Mouse (Mus musculus) CH12.LX (cell line): Measurements from ENCODE around the gene Fbxo6. TPM values are rescaled to one million over a fixed set of nuclear protein-coding genes. Genes with fewer than 3 reads are reported as not detected.

Source experiments
- DNase-seq: peaks from one replicate; pipeline ENCODE4 v3.0.0-alpha.2; 2013; ENCODE audit errors: extremely low read depth
- H3K27ac ChIP-seq: 2 replicates; pipeline ENCODE4 v1.5.1; 2012; ENCODE audit warnings: low read depth, mild to moderate bottlenecking, control low read depth, moderate library complexity; ENCODE audit not compliant: insufficient read depth
- H3K27me3 ChIP-seq: replicated peaks from 2 replicates; pipeline ENCODE3; 2012; ENCODE audit warnings: inconsistent platforms
- H3K36me3 ChIP-seq, 2 experiments: replicated peaks in 1 of 2; 2 replicates each; pipeline versions ENCODE3 to v1.6.1; 2012; ENCODE audit warnings: inconsistent platforms in 1 of 2, low read length in 1 of 2, mild to moderate bottlenecking in 1 of 2, mixed read lengths in 1 of 2, moderate library complexity in 1 of 2; ENCODE audit not compliant: control insufficient read depth in 1 of 2, insufficient read depth in 1 of 2
- H3K4me1 ChIP-seq, 2 experiments: 2 replicates each; pipeline ENCODE4 v1.6.1; 2012; ENCODE audit warnings: inconsistent platforms in 1 of 2, moderate library complexity in 1 of 2; ENCODE audit not compliant: insufficient read depth in 2 of 2, control insufficient read depth in 1 of 2
- H3K4me2 ChIP-seq: 2 replicates; pipeline ENCODE4 v1.6.1; 2012; ENCODE audit warnings: low read depth, mild to moderate bottlenecking, control low read depth; ENCODE audit not compliant: poor library complexity, insufficient read depth, severe bottlenecking
- H3K4me3 ChIP-seq, 3 experiments: fragments of 150-350 bp in 1 of 3; sonication (generic) in 1 of 3; replicated peaks in 1 of 3; 2 replicates each; pipeline versions ENCODE3 to v1.5.1; 2011 to 2012; ENCODE audit warnings: low read depth in 2 of 3, low read length in 2 of 3, mild to moderate bottlenecking in 2 of 3, moderate library complexity in 2 of 3, control low read depth in 1 of 3, improper control_type of control experiment in 1 of 3, inconsistent platforms in 1 of 3, mixed read lengths in 1 of 3; ENCODE audit not compliant: poor library complexity in 1 of 3
- H3K79me2 ChIP-seq: replicated peaks from 2 replicates; pipeline ENCODE4 v1.6.1; 2012; ENCODE audit warnings: mild to moderate bottlenecking, moderate library complexity; ENCODE audit not compliant: control insufficient read depth, poor library complexity, insufficient read depth, severe bottlenecking; ENCODE audit errors: extremely low read depth
- H3K9ac ChIP-seq: 2 replicates; pipeline ENCODE4 v1.6.1; 2012; ENCODE audit warnings: low read depth, mild to moderate bottlenecking, control low read depth, moderate library complexity; ENCODE audit not compliant: insufficient read depth
- H3K9me3 ChIP-seq: replicated peaks from 2 replicates; pipeline ENCODE3; 2012; ENCODE audit warnings: low read length, inconsistent platforms, mixed read lengths
- CHD1 ChIP-seq: IDR thresholded peaks from 2 replicates; pipeline ENCODE4 v1.6.1; 2012; ENCODE audit warnings: low read depth, low read length, improper control_type of control experiment, inconsistent platforms
- CHD2 ChIP-seq: IDR thresholded peaks from 2 replicates; pipeline ENCODE4 v1.6.1; 2011; ENCODE audit warnings: low read length, improper control_type of control experiment
- CTCF ChIP-seq, 2 experiments: IDR thresholded peaks in 1 of 2; conservative IDR thresholded peaks in 1 of 2; 2 replicates each; pipeline ENCODE4 v1.5.1; 2011 to 2012; ENCODE audit warnings: low read depth in 2 of 2, low read length in 2 of 2, improper control_type of control experiment in 1 of 2, inconsistent platforms in 1 of 2, mild to moderate bottlenecking in 1 of 2, moderate library complexity in 1 of 2
- E2F4 ChIP-seq: IDR thresholded peaks from 2 replicates; pipeline ENCODE4 v1.6.1; 2011; ENCODE audit warnings: low read depth, low read length, improper control_type of control experiment; ENCODE audit not compliant: insufficient replicate concordance
- ELF1 ChIP-seq: IDR thresholded peaks from 2 replicates; pipeline ENCODE4 v1.6.1; 2014; ENCODE audit warnings: low read depth, mild to moderate bottlenecking, inconsistent platforms, low read length, improper control_type of control experiment
- HCFC1 ChIP-seq: IDR thresholded peaks from 2 replicates; pipeline ENCODE4 v1.6.1; 2012; ENCODE audit warnings: low read depth, mild to moderate bottlenecking, inconsistent platforms, low read length, improper control_type of control experiment
- IRF4 ChIP-seq: IDR thresholded peaks from 2 replicates; pipeline ENCODE4 v1.6.1; 2014; ENCODE audit warnings: low read depth, mild to moderate bottlenecking, inconsistent platforms, low read length, improper control_type of control experiment
- JUN ChIP-seq: IDR thresholded peaks from 2 replicates; pipeline ENCODE4 v1.6.1; 2011; ENCODE audit warnings: low read depth, mild to moderate bottlenecking, low read length, improper control_type of control experiment, moderate library complexity; ENCODE audit not compliant: insufficient read depth
- JUND ChIP-seq: conservative IDR thresholded peaks from 2 replicates; pipeline ENCODE4 v1.6.1; 2011; ENCODE audit warnings: low read depth, low read length, improper control_type of control experiment
- KAT2A ChIP-seq: IDR thresholded peaks from 2 replicates; pipeline ENCODE4 v1.6.1; 2012; ENCODE audit warnings: low read length, improper control_type of control experiment, inconsistent platforms; ENCODE audit not compliant: insufficient replicate concordance
- MAFK ChIP-seq: IDR thresholded peaks from 2 replicates; pipeline ENCODE4 v1.6.1; 2011; ENCODE audit warnings: low read length, improper control_type of control experiment; ENCODE audit not compliant: insufficient replicate concordance
- MAZ ChIP-seq: IDR thresholded peaks from 2 replicates; pipeline ENCODE4 v1.6.1; 2012; ENCODE audit warnings: low read depth, mild to moderate bottlenecking, inconsistent platforms, low read length, improper control_type of control experiment, moderate library complexity
- MYC ChIP-seq: IDR thresholded peaks from 2 replicates; pipeline ENCODE4 v1.6.1; 2011; ENCODE audit warnings: low read depth, mild to moderate bottlenecking, improper control_type of control experiment, low read length
- NRF1 ChIP-seq: IDR thresholded peaks from 2 replicates; pipeline ENCODE4 v1.6.1; 2014; ENCODE audit warnings: low read depth, mild to moderate bottlenecking, inconsistent platforms, low read length, improper control_type of control experiment, moderate library complexity
- POLR2A ChIP-seq: IDR thresholded peaks from 2 replicates; pipeline ENCODE4 v1.6.1; 2011; ENCODE audit warnings: low read depth, mild to moderate bottlenecking, improper control_type of control experiment, low read length
- POLR2AphosphoS2 ChIP-seq: IDR thresholded peaks from 2 replicates; pipeline ENCODE4 v1.6.1; 2011; ENCODE audit warnings: low read depth, low read length, improper control_type of control experiment
- RAD21 ChIP-seq: IDR thresholded peaks from 2 replicates; pipeline ENCODE4 v1.6.1; 2011; ENCODE audit warnings: low read depth, mild to moderate bottlenecking, low read length, improper control_type of control experiment, moderate library complexity
- SMC3 ChIP-seq: IDR thresholded peaks from 2 replicates; pipeline ENCODE4 v1.6.1; 2011; ENCODE audit warnings: low read depth, low read length, improper control_type of control experiment
- TBP ChIP-seq: conservative IDR thresholded peaks from 2 replicates; pipeline ENCODE4 v1.6.1; 2011; ENCODE audit warnings: low read depth, low read length, improper control_type of control experiment
- TCF12 ChIP-seq: IDR thresholded peaks from 2 replicates; pipeline ENCODE4 v1.6.1; 2014; ENCODE audit warnings: low read depth, mild to moderate bottlenecking, inconsistent platforms, low read length, improper control_type of control experiment
- USF2 ChIP-seq: conservative IDR thresholded peaks from 2 replicates; pipeline ENCODE4 v1.6.1; 2011; ENCODE audit warnings: low read depth, low read length, improper control_type of control experiment
- ZC3H11A ChIP-seq: IDR thresholded peaks from 2 replicates; pipeline ENCODE4 v1.6.1; 2012; ENCODE audit warnings: low read depth, mild to moderate bottlenecking, inconsistent platforms, low read length, improper control_type of control experiment
- ZNF384 ChIP-seq: IDR thresholded peaks from 2 replicates; pipeline ENCODE4 v1.6.1; 2012; ENCODE audit warnings: low read depth, low read length, improper control_type of control experiment, inconsistent platforms
- dilution Hi-C: fragments of 300-500 bp; cut with MboI; formaldehyde crosslinking; loops from 2 replicates; pipeline ENCODE4 v1.14.3; 2020; ENCODE audit warnings: low sequenced_read_pairs; ENCODE audit not compliant: extremely low pct_unique_long_range_greater_than_20kb, extremely low pct_ligation_motif_present
- in situ Hi-C: fragments of 300-500 bp; cut with MboI; formaldehyde crosslinking; loops from 3 replicates; pipeline ENCODE4 v1.14.3; 2019; ENCODE audit warnings: low sequenced_read_pairs, low pct_ligation_motif_present, low pct_unique_long_range_greater_than_20kb, mixed read lengths
- polyA plus RNA-seq: library from polyadenylated mRNA; unstranded; fragments of >175 nt; gene quantifications from 2 replicates; pipeline ENCODE4 v1.2.1, GENCODE M21; 2012; ENCODE audit warnings: low read depth; ENCODE audit not compliant: insufficient read length
- total RNA-seq, 2 experiments: library from RNA; depleted of rRNA; stranded (reverse); fragments of 300-350 nt in 1 of 2; fragments of >200 nt in 1 of 2; gene quantifications; 2 replicates each; pipeline ENCODE4 v1.2.3; 2012 to 2014

Fbxo6 gene
- total and polyA plus RNA-seq, 3 experiments, result 20.8 to 32.5 (median 25.7) TPM

GRCm38 (mm10) chr4:148115467-148115866 is 36.5 kb downstream of the Fbxo6 start (continued):
- TF ChIP-seq JUN (no peak), CHD2 (no peak), MAZ (0 out of 2 replicates have a peak, but pooled peaks have one; percentile 40), E2F4 (no peak), HCFC1 (no peak), TCF12 (no peak), TBP (no peak), MYC (no peak)

GRCm38 (mm10) chr4:148114758-148115391 is 37.1 kb downstream of the Fbxo6 start:
- DNase-seq, result peak; percentile 77
- dilution Hi-C loops, result no loop called here
- peak overlapping the region; percentile 18 for H3K4me2 ChIP-seq
- no peak overlapping the region; the same call in 1 of the 2 replicates for H3K9ac ChIP-seq
- peaks cover 8% of the 10 kb centered on the region for H3K9me3 ChIP-seq
- peaks cover 60% of the 10 kb centered on the region for H3K27me3 ChIP-seq
- H3K4me1 ChIP-seq, result peaks cover 3 to 9% of the 10 kb centered on the region in 2 experiments; a peak in 2 of 4 replicates
- peak; percentile 94 for TF ChIP-seq RAD21
- TF ChIP-seq ELF1, result 0 out of 2 replicates have a peak, but pooled peaks have one; percentile 19
- no peak for TF ChIP-seq CHD1
- peak; percentile 95 for TF ChIP-seq SMC3
- TF ChIP-seq ZNF384, result no peak
- TF ChIP-seq MAZ, result 0 out of 2 replicates have a peak, but pooled peaks have one; percentile 39
- TF ChIP-seq POLR2AphosphoS2, result no peak
- peak; percentile 78 to 98 for TF ChIP-seq CTCF (conservative IDR thresholded peaks at IDR 0.05 in 1 of 2, IDR thresholded peaks at IDR 0.05 in 1 of 2; ENCODE audit: low read depth in 2 of 2, low read length in 2 of 2)
- peak; percentile 57 for TF ChIP-seq IRF4
- TF ChIP-seq JUN, result no peak
- peak; percentile 69 for TF ChIP-seq ZC3H11A
- TF ChIP-seq NRF1, result 0 out of 2 replicates have a peak, but pooled peaks have one; percentile 22
- H3K27ac ChIP-seq, result no peak overlapping the region
- no peaks in the 10 kb centered on the region for H3K79me2 ChIP-seq
- no peaks in the 10 kb centered on the region for H3K36me3 ChIP-seq
- in situ Hi-C loops, result loop anchor here (5.0 kb wide), 1 partner anchor 37 kb away; the partner anchor contains the start of gene Fbxo6
- H3K4me3 ChIP-seq, result no peak overlapping the region

- dilution Hi-C loops (no loop called here), in situ Hi-C loops (no loop called here)
- Histone ChIP-seq H3K4me1 (peaks cover 3 to 9% of the 10 kb centered on the region in 2 experiments; a peak in 2 of 4 replicates), H3K4me3 (no peak overlapping the region), H3K27me3 (peaks cover 71% of the 10 kb centered on the region), H3K9ac (no peak overlapping the region), H3K27ac (no peak overlapping the region), H3K79me2 (no peaks in the 10 kb centered on the region), H3K9me3 (peaks cover 8% of the 10 kb centered on the region), H3K36me3 (no peaks in the 10 kb centered on the region), H3K4me2 (no peak overlapping the region)
- TF ChIP-seq JUND (no peak), JUN (no peak), ZC3H11A (no peak), KAT2A (no peak), MYC (no peak), CTCF (conservative IDR thresholded peaks at IDR 0.05 in 1 of 2, IDR thresholded peaks at IDR 0.05 in 1 of 2; ENCODE audit: low read depth in 2 of 2, low read length in 2 of 2) (no peak), RAD21 (no peak), E2F4 (no peak), USF2 (no peak), NRF1 (no peak), MAFK (no peak), POLR2A (no peak)
- no peak for DNase-seq
Measured at GRCm38 (mm10) chr4:148112519-148112918, 39.4 kb downstream of the Fbxo6 start.
